Mouse (Mus musculus) T-cell, adult 66 days (primary cell): Measurements from ENCODE around the gene Vmn2r14. TPM values are rescaled to one million over a fixed set of nuclear protein-coding genes. Genes with fewer than 3 reads are reported as not detected.

Experiments
- total RNA-seq, 2 experiments: library from RNA; stranded (reverse); gene quantifications; 3 replicates in 1 of 2; 4 replicates in 1 of 2; pipeline ENCODE4 v1.2.4; 2023

Gene Vmn2r14
- total RNA-seq, result not detected

GRCm38 (mm10) chr5:109224608-109225007, at the start of gene Vmn2r14:
Gene Vmn2r14 (minus strand): TSS chr5:109224708.

GRCm38 (mm10) chr5:109192099-109192498, 32.4 kb downstream of the Vmn2r14 start, which contains the start of gene Vmn2r13:
Gene Vmn2r13 (minus strand): TSS chr5:109192199.

Other genes starting within 250 kb of the Vmn2r14 start
- gene Vmn2r10, start 218.2 kb downstream of the Vmn2r14 start, total RNA-seq, result not detected
- not detected for gene Vmn2r11, start 165.1 kb downstream of the Vmn2r14 start, total RNA-seq
- not detected for gene Vmn2r12, start 126.8 kb downstream of the Vmn2r14 start, total RNA-seq
- not detected for gene Vmn2r13, start 32.5 kb downstream of the Vmn2r14 start, total RNA-seq
- not detected for gene Vmn2r15, start 72.9 kb upstream of the Vmn2r14 start, total RNA-seq
- not detected for gene Vmn2r16, start 105.5 kb upstream of the Vmn2r14 start, total RNA-seq
- gene Vmn2r17, start 195.0 kb upstream of the Vmn2r14 start, total RNA-seq, result not detected